Mouse (Mus musculus): ENCODE data around the gene Rprml.
"Not testable (repeated sequence)": the region's sequence is repeated elsewhere in the genome, so short reads cannot be mapped to it uniquely, and the experiment has no call there.

The Rprml gene

GRCm38 (mm10) chr11:103663119-103663518, 13.7 kb downstream of the Rprml start:
- DNase-seq (ENCODE audit: low spot score in 2 of 2), result no peak

DNA sequence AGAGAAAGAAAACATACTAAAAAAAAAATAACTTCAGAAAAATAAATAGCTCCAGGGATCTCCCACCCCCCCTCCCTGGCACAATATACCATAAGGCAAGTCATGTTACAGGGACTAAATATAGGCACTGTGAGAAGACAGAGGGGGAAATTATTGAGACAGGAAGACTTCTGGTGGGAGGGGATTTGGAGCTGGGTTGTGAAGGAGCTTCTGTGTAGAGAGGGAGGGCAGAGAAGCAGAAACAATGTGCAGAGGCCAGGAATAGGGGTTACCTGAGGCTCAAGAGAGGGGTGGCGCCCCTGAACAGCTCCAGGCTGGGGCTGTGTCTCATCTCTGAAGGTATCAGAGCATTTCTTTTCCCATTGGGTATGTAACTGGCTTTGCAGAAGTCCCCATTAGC, 16.3 kb downstream of the Rprml start:
- no peak for DNase-seq (ENCODE audit: low spot score in 2 of 2)

DNA sequence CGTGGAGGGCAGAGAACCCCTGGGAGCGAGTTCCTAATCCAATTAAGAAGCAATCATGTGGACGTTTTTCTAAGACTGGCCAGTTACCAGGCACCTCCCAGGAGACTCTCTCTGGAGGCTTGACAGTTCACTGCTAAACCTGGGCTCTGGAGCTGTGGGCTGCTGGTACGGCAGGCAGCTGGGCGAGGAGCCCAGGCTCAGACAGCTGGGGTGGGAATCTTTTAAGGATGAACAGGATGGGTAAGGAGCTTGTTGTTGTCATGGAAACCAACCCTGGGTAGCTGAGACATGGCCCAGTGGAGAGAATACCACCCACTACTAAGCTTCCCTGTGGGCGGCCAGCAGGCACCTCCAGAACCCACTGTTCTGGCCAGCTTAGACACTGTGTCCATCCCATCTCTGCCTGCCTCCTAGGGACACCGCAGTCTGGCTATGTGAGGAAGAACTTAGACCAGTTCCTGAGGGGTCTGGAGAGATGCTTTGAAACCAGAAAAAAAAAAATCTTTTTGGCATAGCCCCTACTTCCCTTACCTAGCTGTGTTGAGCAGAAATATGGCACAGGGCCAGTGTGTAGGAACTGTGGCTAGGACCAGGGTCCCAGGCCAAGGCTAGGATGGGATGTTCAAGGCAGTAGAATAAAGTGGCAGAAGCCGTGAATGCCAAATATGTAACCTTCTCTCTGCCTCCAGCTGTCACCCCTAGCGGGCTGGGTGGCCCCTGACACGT, 17.0 kb downstream of the Rprml start:
- DNase-seq (ENCODE audit: low spot score in 2 of 2), result no peak

GRCm38 (mm10) chr11:103666907-103667426, 17.6 kb downstream of the Rprml start:
- no peak for DNase-seq (ENCODE audit: low spot score in 2 of 2)

GRCm38 (mm10) chr11:103675556-103675955, 26.2 kb downstream of the Rprml start:
- no peak for DNase-seq (ENCODE audit: low spot score in 2 of 2)

GRCm38 (mm10) chr11:103677042-103677441, 27.7 kb downstream of the Rprml start:
- DNase-seq (ENCODE audit: low spot score in 2 of 2), result not testable (repeated sequence)

GRCm38 (mm10) chr11:103683667-103684334, 34.4 kb downstream of the Rprml start:
- no peak for DNase-seq (ENCODE audit: low spot score in 2 of 2)

DNA sequence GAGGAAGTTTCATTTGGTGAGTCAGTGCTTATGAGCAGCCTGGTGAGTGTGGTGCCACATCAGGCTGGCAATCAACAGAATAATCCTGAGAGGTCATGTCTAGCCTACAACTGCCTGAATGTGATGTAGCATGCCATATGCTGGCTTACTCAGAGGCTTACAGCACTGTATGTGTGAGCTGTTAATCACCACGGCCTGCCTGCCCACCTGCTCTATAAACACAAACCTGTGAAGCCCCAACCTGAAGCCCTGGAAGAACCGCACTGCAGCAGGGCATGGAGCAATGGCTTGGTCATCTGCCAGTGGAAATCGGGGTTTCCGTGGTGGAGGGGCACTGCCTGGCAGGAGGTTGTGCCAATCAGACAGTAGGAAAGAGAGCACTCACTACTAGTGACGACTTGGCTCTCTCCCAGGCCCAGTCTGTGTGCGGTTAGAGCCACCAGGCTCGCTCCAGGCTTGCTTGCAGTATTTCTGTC, 35.9 kb downstream of the Rprml start:
- no peak for DNase-seq (ENCODE audit: low spot score in 2 of 2)

DNA sequence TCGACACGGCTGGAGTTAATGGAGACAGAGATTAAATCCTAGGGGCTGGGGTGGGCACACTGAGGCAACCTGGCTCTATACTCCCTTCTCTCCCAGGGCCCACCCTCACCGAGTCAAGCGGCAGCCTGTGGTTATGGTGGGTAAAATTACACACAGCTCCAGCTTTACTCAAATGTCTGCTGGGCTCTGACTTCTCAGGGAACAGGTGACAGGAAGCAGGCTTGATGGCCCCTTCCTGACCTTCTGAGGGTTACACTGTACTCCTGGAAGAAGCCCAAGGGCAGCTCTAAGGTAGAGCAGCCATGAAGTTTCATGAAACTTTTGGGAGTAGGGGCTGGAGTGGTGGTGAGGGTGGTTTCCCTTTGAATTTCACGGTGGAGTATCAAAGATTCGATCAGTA, 37.3 kb downstream of the Rprml start:
- no peak for DNase-seq (ENCODE audit: low spot score in 2 of 2)

GRCm38 (mm10) chr11:103688271-103688979, 39.1 kb downstream of the Rprml start:
- DNase-seq (ENCODE audit: low spot score in 2 of 2), result no peak

DNA sequence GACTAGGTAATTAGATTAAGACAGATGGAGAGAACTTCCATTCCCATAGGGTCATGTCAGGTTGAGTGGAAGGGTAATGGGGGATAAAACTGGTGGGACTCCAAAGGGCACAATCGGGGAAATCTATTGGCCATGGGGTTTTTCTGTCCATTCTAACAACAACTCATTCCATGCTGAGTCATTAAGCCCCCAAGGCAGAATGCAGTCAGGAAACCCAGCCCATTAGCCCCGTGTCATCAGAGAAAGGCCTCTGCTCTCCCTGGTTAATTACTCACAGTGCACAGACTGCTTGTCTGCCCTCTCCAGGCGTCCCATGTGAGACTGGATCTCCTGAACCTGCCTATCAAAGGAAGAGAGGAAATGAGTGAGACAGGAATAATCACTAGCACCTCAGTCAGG, 39.6 kb downstream of the Rprml start:
- no peak for DNase-seq (ENCODE audit: low spot score in 2 of 2)

DNA sequence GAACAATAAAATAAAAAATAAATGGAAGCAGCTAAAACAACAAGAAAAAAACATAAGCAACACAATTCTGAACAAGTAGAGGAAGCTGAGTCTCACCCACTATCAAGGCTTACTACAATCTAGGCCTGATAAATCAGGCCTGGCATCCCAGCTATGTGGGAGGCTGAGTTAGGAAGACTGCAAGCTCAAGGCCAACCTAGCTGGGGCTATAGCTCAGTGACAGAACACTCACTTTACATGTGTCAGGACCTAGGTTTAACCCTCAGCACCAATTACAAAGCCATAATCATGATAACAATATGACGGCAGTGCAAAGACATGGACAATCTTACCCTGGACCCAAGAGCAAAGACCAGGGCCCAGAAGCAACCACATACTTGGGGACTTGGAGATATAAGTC, 41.7 kb downstream of the Rprml start:
- no peak for DNase-seq (ENCODE audit: low spot score in 2 of 2)

- DNase-seq (ENCODE audit: low spot score in 2 of 2), result no peak
These were observed 43.9 kb downstream of the Rprml start for GRCm38 (mm10) chr11:103693241-103693640.

GRCm38 (mm10) chr11:103696851-103697564, 47.6 kb downstream of the Rprml start:
- no peak for DNase-seq (ENCODE audit: low spot score in 2 of 2)

DNA sequence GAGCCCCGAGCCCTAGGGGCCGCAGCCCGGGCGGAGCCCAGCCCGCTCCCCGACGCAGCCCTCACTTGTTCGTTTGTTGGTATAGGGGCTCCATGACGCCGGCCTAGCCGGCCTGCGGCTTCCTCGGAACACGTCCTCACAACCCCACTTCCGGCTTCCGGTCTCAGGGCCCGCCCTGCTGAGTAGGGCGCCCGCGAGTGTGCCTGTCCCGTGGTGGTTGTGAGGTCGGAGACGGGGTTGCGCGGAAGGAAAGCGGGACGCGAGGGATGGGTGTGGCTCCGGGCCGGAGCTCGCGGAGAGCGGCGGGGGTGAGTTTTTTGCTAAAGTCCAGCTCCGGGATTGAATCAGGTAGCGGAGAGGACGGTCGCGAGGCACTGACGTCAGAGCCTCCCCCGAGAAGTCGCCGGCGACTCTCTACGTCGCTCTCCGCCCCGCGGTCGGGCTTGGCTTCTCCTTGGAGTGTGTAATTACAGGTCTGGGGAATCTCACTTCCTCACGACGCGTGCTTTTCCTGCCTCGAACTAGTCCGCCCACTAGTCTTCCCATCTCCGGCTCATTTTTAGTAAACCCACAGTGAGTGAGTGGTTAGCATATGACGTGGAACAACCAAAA, 48.3 kb downstream of the Rprml start, which contains the start of gene Gosr2:
Gosr2 (minus strand) TSS at position 334 of the 612 bp plus-strand sequence.
- DNase-seq (ENCODE audit: low spot score in 2 of 2), result peak; percentile 84 to 86

DNA sequence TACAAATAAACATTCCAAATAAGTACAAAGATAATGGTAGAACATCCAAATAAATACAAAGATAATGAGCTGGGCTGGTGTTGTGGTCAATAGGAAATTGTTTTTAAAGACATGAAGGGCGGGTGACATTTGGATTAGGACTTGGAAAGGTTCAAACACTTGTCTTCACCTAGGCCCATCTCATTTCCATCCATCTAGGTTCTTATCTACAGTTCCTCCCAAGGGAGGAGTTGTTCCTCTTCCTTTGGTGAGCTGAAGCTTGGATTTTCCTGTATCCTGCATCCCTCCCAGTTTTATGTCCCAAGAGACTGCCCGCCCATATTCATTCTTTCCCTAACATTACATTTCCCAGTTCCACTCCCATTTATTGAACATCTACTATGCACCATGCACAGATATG, 48.9 kb downstream of the Rprml start:
- no peak for DNase-seq (ENCODE audit: low spot score in 2 of 2)

All from urinary bladder, postnatal 4 days (tissue).